Mouse (Mus musculus) liver, embryonic 14.5 days (tissue): ENCODE data around the gene Ccser2.

ENCODE experiments used
- CTCF ChIP-seq: IDR thresholded peaks from 2 replicates; pipeline ENCODE4 v1.5.1; 2016; ENCODE audit warnings: antibody characterized with exemption, low read depth, control low read depth
- EP300 ChIP-seq: IDR thresholded peaks from 2 replicates; pipeline ENCODE4 v1.6.1; 2016; ENCODE audit warnings: antibody characterized with exemption, low read depth

- TF ChIP-seq CTCF = no peak
- no peak for TF ChIP-seq EP300
These were observed 47.1 kb downstream of the Ccser2 start for GRCm38 (mm10) chr14:36921346-36922049.
